Mouse (Mus musculus): Measurements from ENCODE around the gene Lyar.

GRCm38 (mm10) chr5:38199686-38200085 is 20.6 kb upstream of the Lyar start:
- no peak for TF ChIP-seq MYOG (IDR thresholded peaks at IDR 0.05; ENCODE audit: control insufficient read depth in 1 of 3, insufficient read depth in 1 of 3, insufficient read length in 2 of 3, low read depth in 2 of 3)
- TF ChIP-seq POLR2AphosphoS2 (IDR thresholded peaks at IDR 0.05; ENCODE audit: insufficient read length, low read depth): no peak
- no peak for TF ChIP-seq POLR2A (IDR thresholded peaks at IDR 0.05; ENCODE audit: insufficient read length, low read depth)
- TF ChIP-seq USF1 (IDR thresholded peaks at IDR 0.05; ENCODE audit: low read depth): no peak
- TF ChIP-seq MAX (IDR thresholded peaks at IDR 0.05; ENCODE audit: low read depth): no peak
